Mouse (Mus musculus) MN1 (cell line): Measurements from ENCODE around the gene Bicdl2.

ENCODE experiments used
- DNase-seq: peaks from one replicate; pipeline ENCODE4 v3.0.0-alpha.2; 2016; ENCODE audit warnings: low spot score

The Bicdl2 gene

DNA sequence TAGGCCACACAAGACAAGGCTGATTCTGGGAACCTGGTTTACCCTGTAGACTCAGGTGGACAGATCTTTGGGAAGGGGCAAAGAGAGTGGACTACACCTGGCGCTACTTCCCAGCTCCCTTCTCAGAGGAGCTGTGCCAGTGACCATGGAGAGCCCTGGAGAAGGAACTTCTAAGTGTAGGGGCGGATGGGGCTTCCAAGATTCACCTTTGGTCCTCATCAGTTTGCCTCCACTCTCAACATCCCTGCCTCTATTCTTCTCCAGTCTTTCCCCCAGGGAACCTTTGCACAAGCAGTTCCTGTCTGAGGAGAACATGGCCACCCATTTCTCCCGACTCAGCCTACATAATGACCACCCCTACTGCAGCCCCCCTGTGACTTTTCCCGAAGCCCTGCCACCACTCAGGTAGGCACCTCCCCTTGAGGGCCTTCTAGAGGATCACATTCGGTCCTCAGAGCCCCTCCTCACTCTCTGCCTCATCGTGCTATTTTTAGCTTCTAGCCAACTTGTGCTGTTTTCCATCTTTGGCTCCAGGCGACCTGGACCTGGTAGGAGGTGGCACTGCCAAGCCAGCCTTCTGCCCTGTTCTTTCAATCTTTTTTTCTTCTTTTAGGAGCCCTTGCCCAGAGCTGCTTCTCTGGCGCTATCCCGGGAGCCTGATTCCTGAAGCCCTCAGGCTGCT lies 14.1 kb downstream of the Bicdl2 start:
- peak; percentile 67 for DNase-seq

DNA sequence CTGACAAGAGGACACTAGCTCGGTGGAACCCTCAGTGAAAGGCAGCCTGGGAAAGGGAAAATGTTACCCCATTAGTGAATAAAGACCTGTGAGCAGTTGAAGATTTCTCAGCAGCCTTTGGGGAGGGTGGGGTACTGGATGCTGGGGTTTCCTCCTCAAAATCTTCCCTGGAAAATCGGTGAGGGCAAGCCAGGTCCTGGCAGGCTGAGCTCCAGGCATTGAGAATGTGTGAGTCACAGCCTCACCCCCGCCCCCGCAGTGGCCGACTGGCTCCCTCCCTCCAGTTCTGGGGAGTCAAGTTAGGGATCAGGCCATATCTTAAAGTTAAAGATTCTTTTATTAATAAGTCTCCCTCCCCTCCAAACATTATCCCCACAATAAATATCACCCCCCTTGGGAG lies 14.8 kb downstream of the Bicdl2 start:
- DNase-seq, result peak; percentile 49

DNA sequence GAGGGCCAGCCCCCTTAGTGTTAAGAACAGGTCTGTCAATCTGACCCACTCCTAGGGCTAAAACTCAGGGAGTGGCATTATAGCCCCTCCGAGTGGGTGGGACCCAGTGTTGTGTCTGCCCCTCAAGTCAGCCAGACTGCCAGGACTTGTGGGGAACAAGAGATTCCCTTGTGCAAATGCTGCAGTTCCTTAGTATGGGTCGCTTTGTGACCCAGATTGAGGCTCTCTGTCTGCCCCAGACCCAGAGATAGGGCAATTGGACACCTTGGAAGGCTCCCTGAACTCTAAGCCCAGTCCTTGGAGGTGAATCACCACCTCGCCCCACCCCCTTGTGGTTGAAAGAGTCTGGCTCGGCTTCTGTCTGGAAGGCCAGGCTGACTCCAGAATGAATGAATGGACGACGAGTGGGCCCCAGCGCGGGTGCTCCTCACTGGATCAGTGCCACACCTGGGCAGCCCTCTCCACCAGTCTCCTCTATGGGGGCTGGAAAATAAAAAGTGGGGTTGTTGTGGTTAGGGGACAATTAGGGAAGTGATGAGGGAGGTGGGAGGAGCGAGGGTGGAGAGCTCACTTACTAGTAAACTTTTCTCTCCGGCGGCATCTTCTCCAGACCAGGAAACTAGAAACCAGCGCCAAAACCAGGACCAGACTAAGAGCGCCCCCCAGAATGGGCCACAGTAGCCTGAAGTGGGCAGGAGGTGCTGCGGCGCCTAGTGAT lies 15.4 kb downstream of the Bicdl2 start:
- DNase-seq, result peak; percentile 81

DNA sequence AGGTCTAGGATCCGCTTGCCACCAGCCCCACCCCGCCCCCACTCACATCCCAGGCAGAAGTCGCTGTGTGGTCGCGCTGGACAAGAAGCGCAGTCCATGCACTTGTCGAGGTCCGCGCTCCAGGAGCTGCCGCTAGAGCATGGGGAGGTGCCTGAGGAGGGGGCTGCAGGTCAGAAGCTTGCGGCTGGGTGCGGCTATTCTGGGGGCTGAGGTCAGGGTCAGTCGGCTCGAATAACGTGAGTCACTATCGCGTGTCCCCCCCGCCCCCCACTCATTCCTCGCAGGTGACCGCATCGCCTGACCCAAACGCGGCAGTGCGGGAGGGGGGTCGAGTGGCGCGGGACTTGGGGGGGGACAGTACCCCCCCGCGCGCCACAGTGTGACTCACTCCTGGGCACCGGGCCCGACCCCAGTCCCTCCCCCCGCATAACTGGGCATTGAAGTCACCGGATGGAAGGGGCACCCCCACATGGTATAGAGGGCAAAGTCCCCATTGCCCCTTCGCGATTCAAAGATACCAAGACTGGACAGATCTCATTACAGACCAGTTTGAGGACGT lies 16.2 kb downstream of the Bicdl2 start:
- peak; percentile 69 for DNase-seq

DNA sequence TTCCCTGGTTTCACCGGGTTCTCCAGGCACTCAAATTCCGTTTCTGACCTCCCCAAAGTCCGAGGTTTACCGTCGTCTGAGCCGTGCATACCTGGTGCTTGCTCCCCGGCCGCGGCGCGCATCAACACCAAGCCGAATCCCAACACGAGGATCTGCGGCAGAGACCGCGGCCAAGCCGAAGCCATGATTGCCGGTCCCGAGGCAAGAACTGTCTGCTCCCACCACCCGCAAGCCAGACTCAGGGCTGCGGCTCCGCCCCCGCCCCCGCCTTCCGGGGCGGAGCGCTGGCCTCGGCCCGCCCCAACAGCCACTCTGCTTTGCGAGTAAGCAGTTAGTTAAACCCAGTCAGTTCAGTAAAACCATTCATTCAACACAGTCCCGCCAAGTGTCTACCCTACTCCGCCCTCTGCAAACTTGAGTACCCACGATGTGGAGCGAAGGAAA lies 17.0 kb downstream of the Bicdl2 start, which contains the start of gene Tnfrsf12a:
Gene Tnfrsf12a (minus strand): TSS at position 233 of the 444 bp plus-strand sequence.
- peak; percentile 90 for DNase-seq

DNA sequence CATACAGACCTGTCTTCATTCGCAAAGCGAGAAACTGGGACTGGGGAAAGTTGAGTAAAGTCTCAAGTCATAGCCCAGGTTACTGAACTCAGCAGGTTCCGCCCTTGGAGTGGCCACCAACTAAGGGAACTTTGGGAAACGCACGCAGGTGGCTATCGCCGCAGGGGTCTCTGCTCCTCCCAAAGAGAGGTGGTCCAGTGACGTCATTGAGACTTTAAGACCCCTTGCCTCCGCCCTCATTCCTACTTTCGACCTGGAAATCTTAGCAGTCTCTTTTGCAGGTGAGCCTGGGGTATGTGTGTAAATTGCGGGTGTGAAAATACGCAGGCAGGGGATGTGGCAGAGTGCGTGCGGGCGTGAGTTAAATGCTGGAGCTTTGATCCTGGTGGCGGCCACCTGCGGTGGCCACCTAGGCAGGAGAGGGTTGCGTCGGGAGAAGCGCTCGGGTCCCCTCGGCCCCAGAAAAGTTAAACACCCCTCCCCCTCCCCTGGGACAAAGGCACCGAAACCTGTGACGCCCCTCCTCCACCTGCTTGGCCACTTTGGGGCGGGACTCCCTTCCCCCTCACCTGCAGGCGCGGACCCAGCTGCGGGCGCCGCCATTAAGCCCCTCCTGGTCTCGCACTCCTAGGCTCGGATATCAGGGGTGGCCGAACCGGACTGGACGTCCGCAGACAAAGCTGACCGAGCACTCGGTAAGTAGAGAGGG lies 19.0 kb downstream of the Bicdl2 start, which contains the start of gene Cldn6:
Gene Cldn6 (plus strand): TSS at position 123 of the 709 bp plus-strand sequence.
- DNase-seq, result no peak

DNA sequence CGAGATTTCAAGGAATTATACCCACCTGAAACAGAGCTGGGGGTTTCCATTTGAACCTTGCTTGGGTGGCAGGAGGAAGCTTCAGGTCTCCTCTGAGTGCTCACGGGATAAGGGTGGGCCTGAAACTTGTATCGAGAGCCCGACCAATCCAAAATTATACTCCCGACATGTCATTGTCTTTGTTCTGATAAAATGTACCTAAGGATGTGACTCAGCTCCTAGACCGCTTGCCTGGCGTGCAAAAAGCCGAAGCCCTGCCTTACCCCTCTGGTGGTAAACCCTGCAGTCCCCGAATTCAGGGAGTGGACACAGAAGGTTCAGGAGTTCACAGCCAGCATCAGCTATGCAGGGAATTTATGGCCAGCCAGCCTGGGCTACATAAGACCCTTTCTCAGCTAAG lies 20.0 kb downstream of the Bicdl2 start:
- no peak for DNase-seq

DNA sequence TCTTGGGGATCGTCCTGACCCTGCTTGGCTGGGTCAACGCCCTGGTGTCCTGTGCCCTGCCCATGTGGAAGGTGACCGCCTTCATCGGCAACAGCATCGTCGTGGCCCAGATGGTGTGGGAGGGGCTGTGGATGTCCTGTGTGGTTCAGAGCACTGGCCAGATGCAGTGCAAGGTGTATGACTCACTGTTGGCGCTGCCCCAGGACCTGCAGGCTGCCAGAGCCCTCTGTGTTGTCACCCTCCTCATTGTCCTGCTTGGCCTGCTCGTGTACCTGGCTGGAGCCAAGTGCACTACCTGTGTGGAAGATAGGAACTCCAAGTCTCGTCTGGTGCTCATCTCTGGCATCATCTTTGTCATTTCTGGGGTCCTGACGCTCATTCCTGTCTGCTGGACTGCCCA lies 20.8 kb downstream of the Bicdl2 start:
- DNase-seq, result peak; percentile 88

DNA sequence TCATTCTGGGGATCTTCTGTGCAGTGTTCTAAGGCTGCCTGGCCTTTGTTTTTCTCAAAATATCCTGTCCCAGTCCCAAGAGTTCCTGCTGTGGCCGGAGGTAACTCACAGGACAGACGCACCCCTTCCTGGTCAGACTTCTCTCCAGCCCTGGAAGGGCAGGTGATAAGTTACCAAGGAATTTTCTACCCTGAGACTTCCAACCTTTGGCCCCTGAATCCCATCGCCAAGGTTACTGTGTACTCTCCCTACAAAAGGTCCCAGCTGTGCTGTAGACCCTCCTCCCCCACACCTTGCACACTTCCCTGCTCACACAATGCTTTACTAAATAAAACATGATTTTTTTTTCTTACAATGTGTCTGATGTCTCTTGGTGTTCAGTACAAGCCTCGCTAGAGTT lies 21.8 kb downstream of the Bicdl2 start:
- no peak for DNase-seq

DNA sequence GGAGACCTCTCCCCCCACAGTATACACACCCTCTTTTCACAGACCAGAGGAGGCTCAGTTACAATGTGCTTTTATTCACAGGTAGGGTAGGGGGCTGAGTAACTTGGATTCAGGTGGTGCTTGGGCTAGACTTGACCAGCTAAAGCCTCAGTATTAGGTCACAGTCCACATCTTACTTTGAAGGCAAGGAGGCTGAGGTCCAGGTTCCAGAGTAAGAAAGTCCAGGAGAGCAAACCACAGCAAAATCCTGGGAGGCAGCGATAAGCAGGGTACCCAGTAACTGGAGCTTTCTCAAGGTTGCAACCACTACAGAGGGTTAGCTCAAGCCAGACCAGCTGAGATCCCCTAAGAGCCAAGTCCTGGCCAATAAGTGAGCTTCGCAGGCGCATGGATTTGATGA lies 22.2 kb downstream of the Bicdl2 start:
- no peak for DNase-seq

DNA sequence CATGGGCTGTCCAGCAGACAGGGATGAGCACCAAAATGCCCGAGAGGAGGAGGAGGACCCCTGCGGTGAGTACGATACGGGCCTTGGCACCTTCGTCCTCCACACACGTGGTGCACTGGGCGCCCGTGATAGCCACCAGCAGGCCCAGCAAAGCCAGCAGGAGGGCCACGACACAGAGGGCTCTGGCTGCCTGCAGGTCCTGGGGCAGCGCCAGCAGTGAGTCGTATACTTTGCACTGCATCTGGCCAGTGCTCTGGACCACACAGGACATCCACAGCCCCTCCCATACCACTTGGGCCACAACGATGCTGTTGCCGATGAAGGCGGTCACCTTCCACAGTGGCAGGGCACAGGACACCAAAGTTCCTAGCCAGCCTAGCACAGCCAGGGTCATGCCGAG lies 22.9 kb downstream of the Bicdl2 start:
- DNase-seq, result peak; percentile 51

DNA sequence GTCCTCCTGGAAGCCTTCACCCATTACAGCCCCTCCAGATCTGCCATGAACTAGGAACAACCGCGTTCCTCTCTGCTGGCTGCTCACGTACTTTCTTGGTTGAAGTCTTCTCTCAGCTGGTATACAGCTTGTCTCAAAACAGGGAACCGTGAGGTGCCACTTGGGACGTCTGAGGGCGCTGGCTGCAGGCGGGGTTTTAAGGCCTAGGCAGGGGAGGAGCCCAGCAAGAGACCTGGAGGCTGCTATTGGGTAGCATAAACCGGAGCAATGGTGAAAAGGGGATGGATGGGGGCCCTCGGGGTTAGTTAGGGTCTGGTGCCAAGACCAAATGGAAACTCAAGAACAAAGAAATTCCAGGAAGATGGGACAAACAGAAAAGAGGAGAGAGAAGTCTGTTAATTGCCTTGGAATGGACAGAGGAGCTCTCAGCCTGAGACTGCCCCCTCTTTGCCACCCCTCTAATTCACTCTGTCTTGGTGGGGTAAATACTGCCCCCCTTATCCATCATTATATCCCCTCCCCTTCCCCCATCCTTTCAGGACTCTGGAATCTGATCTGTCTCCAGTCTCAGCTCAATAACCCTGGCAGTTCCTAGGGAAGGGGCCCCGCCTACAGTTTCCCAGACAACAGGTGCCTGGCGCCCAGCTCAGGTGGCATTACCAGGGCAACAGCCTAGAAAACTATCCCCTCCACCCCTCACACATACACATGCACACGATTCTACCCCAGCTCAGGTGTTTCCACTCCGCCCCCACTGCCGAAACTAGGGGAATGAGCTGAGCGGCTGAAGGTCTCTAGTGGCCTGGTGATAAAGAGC lies 23.8 kb downstream of the Bicdl2 start, which contains the start of gene Cldn9:
Gene Cldn9 (minus strand): TSS at position 171 of the 817 bp plus-strand sequence.
- no peak for DNase-seq

DNA sequence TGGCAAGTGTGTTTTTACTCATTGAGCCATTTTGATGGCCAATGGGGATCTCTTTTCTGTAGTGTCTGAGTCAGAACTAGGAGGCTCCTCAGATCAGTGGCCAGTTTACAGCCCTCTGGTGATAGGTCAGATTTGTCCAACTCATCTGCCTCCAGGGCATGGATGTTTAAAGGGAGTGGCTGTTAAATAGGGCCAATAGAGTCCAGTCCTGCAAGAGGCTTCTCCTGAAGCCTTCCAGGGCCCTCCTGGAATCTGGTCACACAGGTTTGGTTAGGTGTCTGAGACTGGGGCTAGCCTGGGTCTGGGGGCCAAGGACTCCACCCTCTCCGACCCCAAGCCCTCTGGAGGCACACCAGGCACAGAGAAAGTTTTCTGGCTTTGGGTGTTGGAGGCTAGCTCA lies 34.2 kb downstream of the Bicdl2 start:
- DNase-seq, result no peak

DNA sequence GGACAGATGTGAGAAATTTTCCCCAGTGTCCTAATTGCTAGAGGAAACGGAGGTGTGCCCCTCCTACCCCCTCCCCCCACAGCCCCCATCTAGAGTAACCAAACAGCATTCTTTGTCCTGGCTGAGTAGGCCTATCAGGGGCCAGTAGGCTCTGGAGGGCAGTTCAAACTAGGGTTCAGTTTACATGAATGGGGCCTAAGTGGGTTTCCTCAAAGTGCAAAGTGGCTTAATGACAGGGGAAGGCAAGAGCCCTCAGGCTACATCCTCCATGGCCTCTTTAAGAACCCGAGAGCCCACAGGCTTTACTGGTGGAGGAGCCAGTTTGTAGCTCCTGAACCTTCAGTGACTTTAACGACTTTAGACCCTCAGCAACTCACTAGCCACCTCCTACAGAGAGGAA lies 35.5 kb downstream of the Bicdl2 start:
- DNase-seq, result no peak

DNA sequence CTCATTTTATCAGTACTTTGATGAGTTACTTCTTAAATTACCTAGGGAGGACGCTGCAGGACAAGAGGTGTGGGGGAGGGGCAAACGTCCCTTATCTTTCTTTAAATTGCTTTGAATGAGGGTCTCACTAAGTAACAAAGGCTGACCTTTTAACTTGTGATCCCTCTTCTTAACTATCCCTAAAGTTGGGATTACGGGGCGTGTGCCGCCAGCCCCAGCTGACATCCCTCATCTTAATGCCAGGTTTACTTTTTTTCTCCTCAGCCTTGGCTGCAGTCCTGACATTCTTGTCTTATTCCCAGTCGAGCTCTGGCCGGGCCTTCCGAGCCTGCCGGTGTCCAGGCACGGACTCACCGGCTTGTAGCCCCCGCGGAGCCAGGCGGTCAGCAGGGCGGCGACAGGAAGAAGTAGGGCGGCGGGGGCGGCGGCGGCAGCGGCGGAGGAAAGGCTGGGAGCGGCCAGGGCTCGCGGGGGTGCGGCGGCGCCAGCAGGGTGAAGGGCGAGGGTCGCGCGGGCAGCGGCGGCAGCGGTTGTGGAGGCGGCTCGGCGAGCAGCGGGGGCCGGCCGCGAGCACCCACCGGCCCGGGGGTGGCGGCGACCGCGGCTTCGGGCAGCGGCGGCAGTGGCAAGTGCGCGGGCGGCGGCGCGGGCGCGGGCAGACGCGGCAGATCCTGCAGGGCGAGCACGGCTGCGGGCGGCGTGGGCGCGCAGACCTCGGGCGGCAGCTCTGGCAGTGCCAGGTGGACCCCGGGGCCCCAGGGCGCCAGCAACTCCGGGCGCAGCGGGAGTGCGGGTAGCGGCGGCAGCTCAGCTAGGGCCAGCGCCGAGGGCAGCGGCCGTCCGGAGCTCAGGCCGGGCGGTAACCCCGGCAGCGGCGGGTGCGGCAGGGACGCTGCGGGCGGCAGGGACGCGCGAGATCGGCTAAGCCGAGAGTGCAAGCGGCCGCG lies 39.1 kb downstream of the Bicdl2 start:
- peak; percentile 61 for DNase-seq

DNA sequence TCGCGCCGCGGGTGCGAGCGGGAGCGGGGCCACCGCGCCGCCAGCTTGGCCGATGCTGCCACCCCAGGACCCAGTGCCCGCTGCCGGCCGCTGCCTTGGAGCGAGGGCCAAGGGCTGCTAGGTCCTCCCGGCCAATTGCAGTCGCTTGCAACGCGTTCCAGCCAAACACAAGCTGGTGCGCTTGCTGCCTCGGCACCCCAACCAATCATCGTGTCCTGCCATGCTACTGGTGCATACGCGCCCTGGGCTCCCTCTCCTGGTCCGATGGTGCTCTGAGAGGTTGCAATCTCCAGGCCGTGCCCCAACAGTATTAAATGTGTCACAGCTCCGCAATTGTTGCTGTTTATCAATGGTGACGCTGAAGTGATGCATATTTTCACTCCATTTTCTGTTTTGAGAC lies 39.8 kb downstream of the Bicdl2 start:
- DNase-seq, result peak; percentile 97

DNA sequence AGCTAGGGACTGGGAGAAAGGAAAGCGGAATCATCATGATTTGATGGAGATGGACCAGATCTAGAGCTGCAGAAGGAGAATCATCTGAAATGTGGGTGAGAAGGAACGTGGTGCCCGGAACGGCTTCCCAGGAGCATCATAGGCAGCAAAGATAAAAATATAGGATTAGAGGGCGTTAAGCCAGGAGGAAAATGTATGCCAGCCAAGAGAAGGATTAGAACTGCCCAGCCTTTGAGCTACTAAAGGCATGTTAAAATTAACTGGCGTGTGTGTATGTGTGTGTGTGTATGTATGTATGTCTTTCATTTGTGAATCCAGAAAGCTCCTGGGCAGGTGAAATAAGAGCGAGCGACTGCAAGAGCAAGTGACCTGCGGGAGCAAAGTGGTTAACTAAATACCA lies 43.0 kb downstream of the Bicdl2 start:
- no peak for DNase-seq

DNA sequence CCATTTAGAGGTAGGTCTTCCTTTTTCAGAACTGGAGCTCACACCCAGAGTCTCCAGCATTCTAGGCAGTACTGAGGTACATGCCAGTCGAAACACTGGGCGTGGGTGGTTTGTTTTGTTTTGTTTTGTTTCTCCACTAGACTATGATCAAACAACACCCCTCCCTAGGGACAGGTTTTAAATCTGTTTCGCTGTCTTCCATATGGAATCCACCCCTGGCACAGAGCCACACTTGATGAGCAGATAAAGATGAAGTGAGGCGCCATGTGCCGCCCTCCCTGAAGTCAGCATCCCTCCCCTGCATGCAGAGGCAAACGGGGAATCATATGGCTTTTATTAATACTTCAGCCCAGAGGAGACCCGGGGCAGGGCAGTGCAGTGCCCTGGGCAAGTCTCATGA lies 44.4 kb downstream of the Bicdl2 start:
- DNase-seq, result peak; percentile 86

DNA sequence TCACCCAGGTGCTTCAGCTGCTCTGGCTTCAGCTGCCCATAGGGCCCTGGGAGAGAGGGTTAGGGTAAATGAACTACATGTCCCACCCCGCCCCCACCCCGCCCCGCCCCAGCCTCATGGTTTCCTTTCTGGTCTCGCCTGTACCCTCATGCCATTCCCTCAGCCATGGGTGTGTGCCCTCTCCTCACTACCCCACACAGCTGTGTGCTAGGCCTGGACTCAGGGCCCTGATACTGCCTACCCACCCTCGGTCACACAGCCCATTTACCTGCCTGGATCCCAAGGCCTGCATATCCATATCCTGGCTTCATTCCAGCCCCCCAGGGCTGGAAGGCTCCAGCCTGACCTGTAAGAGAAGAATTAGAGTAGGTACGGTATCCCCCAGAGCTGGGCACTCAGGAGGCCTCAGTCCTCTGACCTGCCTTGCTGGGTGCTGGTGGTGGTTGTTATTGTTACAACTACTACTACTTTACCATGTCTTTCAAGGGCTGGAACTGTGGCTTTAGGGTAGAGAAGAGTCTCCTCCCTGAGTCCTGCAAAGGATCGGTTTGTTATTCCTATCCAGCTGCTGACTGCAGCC lies 45.3 kb downstream of the Bicdl2 start:
- no peak for DNase-seq

DNA sequence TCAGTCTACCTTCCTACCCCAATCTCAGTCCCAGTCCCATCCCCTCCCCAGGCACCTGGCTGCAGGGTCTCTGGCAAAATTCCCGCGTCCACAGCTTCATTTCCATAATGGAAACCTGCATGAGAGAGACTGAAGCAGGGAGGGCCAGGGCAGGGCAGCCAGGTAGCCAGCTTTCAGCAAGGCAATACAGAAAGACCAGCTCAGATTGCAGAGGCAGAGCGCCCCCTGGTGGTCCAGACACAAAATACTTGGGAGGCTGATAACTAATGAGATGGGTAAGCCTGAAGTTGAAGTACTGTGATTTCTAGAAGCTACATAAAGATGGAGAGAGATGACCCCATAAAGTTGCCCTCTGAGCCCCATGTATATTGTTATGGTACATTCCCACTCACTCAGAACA lies 45.9 kb downstream of the Bicdl2 start:
- DNase-seq, result peak; percentile 86
